Mouse (Mus musculus) embryo, embryonic 11 days (tissue): ENCODE data around the gene Muc1.
"Not testable (repeated sequence)": the region's sequence is repeated elsewhere in the genome, so short reads cannot be mapped to it uniquely, and the experiment has no call there.

Experiments
- DNase-seq: peaks from one replicate; pipeline ENCODE4 v3.0.0-alpha.2; 2015

The Muc1 gene

DNA sequence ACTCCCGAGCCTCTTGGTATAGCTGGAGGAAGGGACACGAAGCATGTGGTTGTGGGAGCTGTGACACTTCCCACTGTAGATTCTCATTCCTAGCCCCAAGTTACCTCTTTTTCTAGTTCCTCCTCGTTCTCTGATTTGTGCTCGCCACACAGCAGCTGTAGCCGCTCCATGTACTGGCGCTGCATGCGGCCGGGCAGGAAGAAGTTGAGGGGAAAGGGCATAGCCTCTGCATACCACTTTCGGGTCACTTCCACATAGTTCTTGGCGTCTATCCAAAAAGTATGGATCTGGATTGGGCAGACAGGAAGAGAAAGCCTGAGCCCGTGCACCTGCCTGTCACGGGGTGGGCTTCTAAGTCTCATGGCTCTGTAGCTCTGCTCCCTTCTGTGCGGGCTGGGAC, 18.7 kb upstream of the Muc1 start:
- no peak for DNase-seq

GRCm38 (mm10) chr3:89210731-89211130, 18.1 kb upstream of the Muc1 start:
- DNase-seq, result no peak

DNA sequence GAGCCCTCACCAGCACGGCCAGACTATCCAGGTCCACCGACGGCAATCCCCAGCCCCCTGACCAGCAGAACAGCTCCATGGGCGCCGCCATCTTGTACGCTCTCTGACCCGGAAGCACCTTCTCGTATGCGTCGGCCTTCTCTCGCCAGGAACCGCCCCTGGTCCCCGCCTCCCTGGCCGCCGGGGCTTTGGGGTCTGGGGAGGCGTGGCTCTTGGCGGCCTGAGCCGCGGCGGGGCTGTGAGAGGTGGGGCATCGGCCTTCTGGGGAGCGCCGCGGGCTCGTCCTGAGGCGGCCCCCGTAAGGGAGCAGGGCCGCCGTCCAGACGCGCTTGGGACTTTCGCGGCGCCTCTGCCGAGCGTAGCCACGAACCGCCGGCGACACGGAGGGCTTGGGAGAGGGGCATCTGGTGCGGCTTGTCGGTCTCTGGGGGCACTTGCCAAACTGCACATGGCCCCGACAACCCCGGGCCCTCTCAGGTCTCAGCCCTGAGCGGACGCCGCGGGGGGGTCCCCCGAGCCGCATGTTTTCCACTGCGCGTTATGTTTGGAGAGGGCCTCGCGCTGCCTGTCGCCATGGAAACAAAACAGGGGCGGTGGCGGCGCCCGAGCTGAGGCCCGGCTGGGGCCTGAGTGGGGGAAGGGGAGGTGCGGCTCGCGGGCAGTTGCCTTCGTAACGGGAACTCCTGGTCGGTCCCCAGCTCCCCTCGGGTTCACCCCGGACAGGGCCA, 14.9 kb upstream of the Muc1 start:
- DNase-seq, result peak; percentile 99

DNA sequence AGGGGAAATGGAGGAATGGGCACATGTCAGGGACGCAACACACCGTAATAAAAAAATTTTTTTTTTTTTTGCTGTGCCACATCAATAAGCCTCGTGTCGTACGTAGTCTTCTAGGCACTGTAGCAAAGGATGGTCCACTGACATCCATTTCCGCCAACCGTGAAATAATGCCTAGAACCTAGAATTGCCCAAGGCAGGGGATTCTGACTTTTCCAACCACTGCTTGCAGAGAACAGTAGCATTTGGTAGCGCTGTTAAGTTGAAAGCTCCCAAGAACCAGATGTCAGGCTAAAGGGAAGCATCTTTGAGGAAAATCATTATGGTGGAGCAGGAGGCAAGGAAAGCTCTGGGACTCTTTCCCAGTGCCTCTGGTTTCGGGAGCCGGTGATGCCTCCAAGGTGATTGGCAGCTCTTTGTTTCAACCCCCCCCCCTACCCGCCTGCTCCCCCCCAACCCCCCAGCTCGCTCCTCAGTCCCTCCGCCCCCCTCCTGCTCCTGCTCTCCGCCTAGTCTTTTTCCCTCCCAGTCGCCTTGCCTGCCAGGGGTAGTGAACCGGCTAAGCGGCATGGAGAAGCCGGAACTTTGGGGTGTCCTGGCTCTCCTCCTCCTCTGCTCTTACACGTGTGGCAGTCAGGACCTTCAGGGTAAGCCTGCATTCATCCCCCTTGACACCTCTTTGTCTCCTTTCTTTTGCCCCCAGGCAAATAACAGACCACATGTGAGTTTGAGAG, 14.0 kb upstream of the Muc1 start, which contains the start of gene Thbs3:
Gene Thbs3, plus strand, starts transcription at position 500 of the 731 bp plus-strand sequence.
- DNase-seq, result peak; percentile 79

GRCm38 (mm10) chr3:89215853-89216252, 13.0 kb upstream of the Muc1 start:
- peak; percentile 93 for DNase-seq

DNA sequence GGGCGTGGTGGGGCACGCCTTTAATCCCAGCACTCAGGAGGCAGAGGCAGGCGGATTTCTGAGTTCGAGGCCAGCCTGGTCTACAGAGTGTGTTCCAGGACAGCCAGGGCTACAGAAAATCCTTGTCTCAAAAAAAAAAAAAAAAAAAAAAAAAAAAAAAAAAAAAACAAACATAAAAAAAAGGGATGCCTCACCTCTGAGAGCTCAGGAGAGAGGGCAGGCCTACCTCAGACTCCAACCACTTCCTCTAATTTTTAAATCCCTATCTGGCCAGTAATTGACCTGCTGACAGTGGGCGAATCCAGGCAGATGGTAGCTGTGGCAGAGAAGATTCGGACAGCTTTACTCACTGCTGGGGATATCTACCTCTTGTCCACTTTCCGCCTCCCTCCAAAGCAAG, 12.4 kb upstream of the Muc1 start:
- DNase-seq, result not testable (repeated sequence)

- no peak for DNase-seq
These were observed 10.6 kb upstream of the Muc1 start for GRCm38 (mm10) chr3:89218271-89218670.

GRCm38 (mm10) chr3:89219546-89219945, 9.3 kb upstream of the Muc1 start:
- DNase-seq, result peak; percentile 39

- DNase-seq, result no peak
These were observed 7.7 kb upstream of the Muc1 start for GRCm38 (mm10) chr3:89221167-89221566.

DNA sequence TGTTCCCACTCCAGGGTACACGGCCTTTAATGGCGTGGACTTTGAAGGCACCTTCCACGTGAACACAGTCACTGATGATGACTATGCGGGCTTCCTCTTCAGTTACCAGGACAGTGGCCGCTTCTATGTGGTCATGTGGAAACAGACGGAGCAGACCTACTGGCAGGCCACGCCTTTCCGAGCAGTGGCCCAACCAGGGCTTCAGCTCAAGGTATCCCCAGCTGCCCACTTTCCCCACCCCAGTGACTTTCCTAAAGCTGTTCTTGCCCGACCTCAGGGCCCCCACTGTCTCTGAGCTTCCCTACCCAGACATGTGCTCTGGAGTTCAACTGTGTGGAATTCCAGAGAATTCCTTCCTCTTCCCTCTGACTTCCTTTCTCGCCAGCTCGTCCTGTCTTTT, 4.1 kb upstream of the Muc1 start:
- no peak for DNase-seq

- no peak for DNase-seq
These were observed 3.5 kb upstream of the Muc1 start for GRCm38 (mm10) chr3:89225321-89225815.

DNA sequence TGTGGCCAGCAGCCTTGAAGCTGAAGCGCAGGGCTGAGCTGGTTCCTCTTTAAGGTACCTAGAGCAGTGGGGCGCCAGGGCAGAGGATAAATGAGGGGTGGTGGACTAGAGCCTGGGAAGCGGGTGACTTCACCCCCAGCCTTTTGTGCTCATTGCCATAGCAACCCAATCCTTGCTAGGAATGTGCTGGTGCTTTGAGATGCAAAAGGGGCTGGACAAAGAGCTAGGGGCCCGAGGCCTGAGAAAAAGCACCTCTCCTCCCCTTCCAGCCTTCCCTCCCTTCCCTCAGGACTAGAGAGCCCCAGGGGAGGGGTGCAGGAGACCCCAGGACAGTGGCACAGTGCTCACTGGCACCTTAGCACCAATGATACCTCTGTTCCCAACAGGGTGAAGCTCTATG, 2.9 kb upstream of the Muc1 start:
- peak; percentile 89 for DNase-seq

DNA sequence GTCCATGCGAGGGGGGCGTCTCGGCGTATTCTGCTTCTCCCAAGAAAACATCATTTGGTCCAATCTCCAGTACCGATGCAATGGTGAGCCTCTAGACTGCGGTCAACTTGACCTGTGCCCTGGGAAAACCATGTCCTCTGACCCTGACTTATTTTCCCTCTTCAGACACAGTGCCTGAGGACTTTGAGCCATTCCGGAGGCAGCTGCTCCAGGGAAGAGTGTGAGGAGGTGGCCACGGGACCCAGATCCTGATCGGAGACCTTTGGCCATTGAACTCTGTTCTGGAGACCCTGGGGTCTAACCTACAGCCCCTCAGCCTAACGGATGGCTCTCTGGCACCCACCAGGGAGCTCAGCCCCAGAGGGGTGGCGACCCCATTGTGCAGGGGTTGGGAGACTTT, 2.5 kb upstream of the Muc1 start:
- no peak for DNase-seq

DNA sequence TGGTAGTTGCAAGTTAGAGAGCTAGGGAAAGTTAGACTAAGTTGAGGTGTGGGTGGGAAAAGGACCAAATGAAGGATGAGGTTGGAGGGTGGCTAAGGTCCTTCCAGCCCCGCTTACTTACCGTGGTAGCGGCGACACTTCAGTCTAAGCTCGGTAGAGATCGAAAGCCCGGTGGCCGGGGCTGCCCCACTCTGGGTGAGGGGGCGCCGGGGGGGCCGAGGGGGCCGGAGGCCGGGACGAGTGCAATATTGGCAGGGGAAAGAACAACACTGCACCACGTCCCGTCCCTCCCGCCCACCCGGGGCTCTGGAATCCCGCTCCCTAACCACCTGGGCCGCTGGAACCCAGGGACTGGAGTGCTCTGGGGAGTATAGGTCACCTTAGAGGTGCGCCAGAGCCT, 2.0 kb upstream of the Muc1 start, which contains the start of gene Mtx1:
Gene Mtx1, minus strand, starts transcription at position 189 of the 400 bp plus-strand sequence.
- no peak for DNase-seq

- DNase-seq, result peak; percentile 96
These were observed 1.3 kb upstream of the Muc1 start for GRCm38 (mm10) chr3:89227307-89228179.

GRCm38 (mm10) chr3:89228180-89228549, 692 bp upstream of the Muc1 start:
- peak; percentile 92 for DNase-seq

- no peak for DNase-seq
These were observed 419 bp downstream of the Muc1 start for GRCm38 (mm10) chr3:89229276-89229675.

DNA sequence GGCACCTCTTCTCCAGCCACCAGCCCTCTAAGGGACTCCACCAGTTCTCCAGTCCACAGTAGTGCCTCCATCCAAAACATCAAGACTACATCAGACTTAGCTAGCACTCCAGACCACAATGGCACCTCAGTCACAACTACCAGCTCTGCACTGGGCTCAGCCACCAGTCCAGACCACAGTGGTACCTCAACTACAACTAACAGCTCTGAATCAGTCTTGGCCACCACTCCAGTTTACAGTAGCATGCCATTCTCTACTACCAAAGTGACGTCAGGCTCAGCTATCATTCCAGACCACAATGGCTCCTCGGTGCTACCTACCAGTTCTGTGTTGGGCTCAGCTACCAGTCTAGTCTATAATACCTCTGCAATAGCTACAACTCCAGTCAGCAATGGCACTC, 1.7 kb downstream of the Muc1 start:
- DNase-seq, result no peak

DNA sequence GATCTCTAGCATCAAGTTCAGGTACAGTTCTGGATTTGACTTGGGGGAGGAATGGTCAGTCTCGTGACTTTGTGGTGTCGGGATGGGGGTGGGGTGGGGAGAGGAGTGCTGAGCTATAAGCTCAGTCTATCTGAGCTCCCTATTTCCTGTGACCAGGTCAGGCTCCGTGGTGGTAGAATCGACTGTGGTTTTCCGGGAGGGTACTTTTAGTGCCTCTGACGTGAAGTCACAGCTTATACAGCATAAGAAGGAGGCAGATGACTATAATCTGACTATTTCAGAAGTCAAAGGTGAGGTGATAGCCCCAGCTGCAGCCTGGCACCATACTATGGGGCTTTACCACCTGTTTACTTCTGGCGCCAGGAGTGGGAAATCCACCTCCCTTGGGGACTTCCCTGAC, 2.5 kb downstream of the Muc1 start:
- DNase-seq, result no peak

DNA sequence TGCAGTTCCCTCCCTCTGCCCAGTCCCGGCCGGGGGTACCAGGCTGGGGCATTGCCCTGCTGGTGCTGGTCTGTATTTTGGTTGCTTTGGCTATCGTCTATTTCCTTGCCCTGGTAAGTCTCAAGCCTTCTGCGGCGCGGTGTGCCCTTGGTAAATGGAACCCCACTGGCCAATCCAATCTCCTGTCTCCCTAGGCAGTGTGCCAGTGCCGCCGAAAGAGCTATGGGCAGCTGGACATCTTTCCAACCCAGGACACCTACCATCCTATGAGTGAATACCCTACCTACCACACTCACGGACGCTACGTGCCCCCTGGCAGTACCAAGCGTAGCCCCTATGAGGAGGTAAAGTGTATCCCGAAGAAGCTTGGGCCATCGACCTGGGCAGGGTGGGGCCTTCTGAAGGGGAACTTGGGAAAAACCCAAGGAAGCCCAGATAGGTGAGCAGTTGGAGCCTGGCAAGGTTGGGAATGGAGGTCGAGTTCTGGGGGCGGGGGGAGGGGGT, 3.0 kb downstream of the Muc1 start:
- no peak for DNase-seq

GRCm38 (mm10) chr3:89232614-89233013, 3.8 kb downstream of the Muc1 start:
- DNase-seq, result no peak

GRCm38 (mm10) chr3:89233562-89234110, 4.8 kb downstream of the Muc1 start:
- no peak for DNase-seq

- no peak for DNase-seq
These were observed 7.7 kb downstream of the Muc1 start for GRCm38 (mm10) chr3:89236516-89236915.
